Mouse (Mus musculus) ES-Bruce4 (cell line): Measurements from ENCODE around the gene Tgm1.

Experiments used
- CTCF ChIP-seq: IDR thresholded peaks from one replicate; pipeline ENCODE4 v1.8.1; 2011; ENCODE audit warnings: low read depth, low read length
- EP300 ChIP-seq: IDR thresholded peaks from 2 replicates; pipeline ENCODE4 v1.6.1; 2011; ENCODE audit warnings: low read depth, low read length; ENCODE audit not compliant: insufficient read depth
- POLR2A ChIP-seq: IDR thresholded peaks from one replicate; pipeline ENCODE4 v1.8.1; 2011; ENCODE audit warnings: low read length; ENCODE audit not compliant: insufficient read depth

DNA sequence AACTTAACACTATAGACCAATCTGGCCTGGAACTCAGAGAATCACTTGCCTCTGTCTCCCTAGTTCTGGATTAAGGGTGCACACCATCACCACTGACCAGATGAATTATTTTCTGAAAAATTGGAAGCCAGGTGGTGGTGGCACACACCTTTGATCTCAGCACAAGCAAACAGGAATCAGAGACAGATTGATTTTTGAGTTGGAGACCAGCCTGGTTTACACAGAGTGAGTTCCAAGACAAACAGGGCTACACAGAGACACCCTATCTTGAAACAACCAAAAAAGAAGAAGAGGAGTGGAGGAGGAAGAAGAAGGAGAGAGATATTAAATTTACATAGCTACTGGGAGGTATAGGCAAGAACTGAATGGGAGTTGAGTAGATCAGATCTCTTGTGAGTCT is 12.5 kb upstream of the Tgm1 start:
- TF ChIP-seq POLR2A (no peak), CTCF (no peak), EP300 (no peak)
